Mouse (Mus musculus) intestine, embryonic 16.5 days (tissue): ENCODE results near the gene Sf3b3. TPM values are rescaled to one million over a fixed set of nuclear protein-coding genes. Genes with fewer than 3 reads are reported as not detected.

Experiments
- ATAC-seq: fragments of 200-750 bp; cut with Nextera tagmentation; 2 replicates; pipeline ENCODE4 v1.8.0; 2017; ENCODE audit warnings: moderate TSS enrichment, moderate library complexity
- H3K27ac ChIP-seq: fragments of 300-500 bp; sonication (generic); 2 replicates; pipeline ENCODE4 v1.5.1; 2014; ENCODE audit warnings: mild to moderate bottlenecking, low read length
- H3K27me3 ChIP-seq: fragments of 300-500 bp; sonication (generic); replicated peaks from 2 replicates; pipeline ENCODE4 v1.6.1; 2014; ENCODE audit warnings: low read length, control low read depth, mixed read lengths; ENCODE audit not compliant: control insufficient read depth, insufficient read depth
- H3K36me3 ChIP-seq: fragments of 300-500 bp; sonication (generic); 2 replicates; pipeline ENCODE4 v1.6.1; 2014; ENCODE audit warnings: low read length, control low read depth; ENCODE audit not compliant: control insufficient read depth, insufficient read depth
- H3K4me1 ChIP-seq: fragments of 300-500 bp; sonication (generic); 2 replicates; pipeline ENCODE4 v1.6.1; 2014; ENCODE audit warnings: low read length, control low read depth, mixed read lengths; ENCODE audit not compliant: control insufficient read depth, insufficient read depth
- H3K4me2 ChIP-seq: fragments of 300-500 bp; sonication (generic); 2 replicates; pipeline ENCODE4 v1.6.1; 2014; ENCODE audit warnings: low read depth, low read length, control low read depth
- H3K4me3 ChIP-seq: fragments of 300-500 bp; sonication (generic); 2 replicates; pipeline ENCODE4 v1.5.1; 2014; ENCODE audit warnings: mild to moderate bottlenecking, low read length
- H3K9ac ChIP-seq: fragments of 300-500 bp; sonication (generic); 2 replicates; pipeline ENCODE4 v1.6.1; 2014; ENCODE audit warnings: low read depth, low read length
- H3K9me3 ChIP-seq: fragments of 300-500 bp; sonication (generic); 2 replicates; pipeline ENCODE4 v1.6.1; 2016; ENCODE audit warnings: low read length, control low read depth; ENCODE audit not compliant: control insufficient read depth
- WGBS: fragments of 180-500 bp; shearing (Covaris S2); extraction: QIAGEN DNeasy Blood & Tissue Kit; methylation state at CpG from one replicate; pipeline ENCODE4 v1.1.7; 2014; 5-methylcytosine and 5-hydroxymethylcytosine counted together
- polyA plus RNA-seq: library from polyadenylated mRNA; unstranded; fragments of >200 nt; fragmentation: Nextera tagmentation; extraction: Ambion mirVana; gene quantifications from 2 replicates; pipeline ENCODE4 v1.2.1, GENCODE M21; 2015

Gene Sf3b3
- polyA plus RNA-seq, 1 experiment from 2014 or later, result 114 TPM

GRCm38 (mm10) chr8:110828511-110828910 lies 18.1 kb downstream of the Sf3b3 start:
- Histone ChIP-seq H3K9me3 (no peaks in the 10 kb centered on the region), H3K4me2 (no peak overlapping the region), H3K27ac (no peak overlapping the region), H3K9ac (no peak overlapping the region), H3K27me3 (no peaks in the 10 kb centered on the region), H3K4me1 (no peaks in the 10 kb centered on the region), H3K4me3 (no peak overlapping the region), H3K36me3 (peaks cover 28% of the 10 kb centered on the region)
- no peak for ATAC-seq
- 74% methylated on average over 3 of the region's 3 CpGs for WGBS

DNA sequence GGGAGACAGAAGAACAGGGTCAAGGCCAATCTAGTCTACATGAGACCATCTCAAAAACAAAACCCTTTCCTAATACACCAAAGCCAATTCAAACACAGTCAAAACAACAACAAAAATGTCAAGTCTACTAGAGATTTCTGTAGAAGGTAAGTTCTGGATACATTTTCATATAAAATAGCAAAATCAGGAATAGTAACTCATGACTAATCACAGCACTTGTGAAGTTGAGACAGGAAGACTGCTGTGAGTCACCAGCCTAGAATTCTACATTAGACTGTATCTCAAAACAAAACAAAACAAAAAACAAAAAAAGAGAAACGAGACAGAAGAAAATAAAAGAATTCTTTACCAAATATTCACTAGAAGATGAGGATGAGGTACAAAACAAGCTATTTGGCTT lies 21.7 kb downstream of the Sf3b3 start:
- Histone ChIP-seq H3K4me2 (no peak overlapping the region), H3K4me1 (no peaks in the 10 kb centered on the region), H3K27me3 (no peaks in the 10 kb centered on the region), H3K9ac (no peak overlapping the region), H3K4me3 (no peak overlapping the region), H3K36me3 (peaks cover 27% of the 10 kb centered on the region), H3K27ac (no peak overlapping the region), H3K9me3 (no peaks in the 10 kb centered on the region)
- no peak for ATAC-seq
- WGBS, result 82% methylated on average over 1 of the region's 1 CpGs

- no peak for ATAC-seq
- WGBS, result 88% methylated on average over 3 of the region's 3 CpGs
- H3K9ac ChIP-seq, result no peak overlapping the region
Measured at GRCm38 (mm10) chr8:110821960-110822359, 24.6 kb downstream of the Sf3b3 start.

GRCm38 (mm10) chr8:110820257-110820656 lies 26.3 kb downstream of the Sf3b3 start:
- no peaks in the 10 kb centered on the region for H3K4me1 ChIP-seq
- H3K27me3 ChIP-seq, result no peaks in the 10 kb centered on the region
- ATAC-seq, result no peak
- no peak overlapping the region for H3K4me2 ChIP-seq
- no peak overlapping the region for H3K9ac ChIP-seq
- peaks cover 23% of the 10 kb centered on the region for H3K36me3 ChIP-seq
- H3K27ac ChIP-seq, result no peak overlapping the region
- no peaks in the 10 kb centered on the region for H3K9me3 ChIP-seq
- no peak overlapping the region for H3K4me3 ChIP-seq
- 99% methylated on average over 2 of the region's 2 CpGs for WGBS

More at GRCm38 (mm10) chr8:110821960-110822359, 24.6 kb downstream of the Sf3b3 start:
- no peaks in the 10 kb centered on the region for H3K4me1 ChIP-seq
- H3K27ac ChIP-seq, result no peak overlapping the region
- H3K9me3 ChIP-seq, result no peaks in the 10 kb centered on the region
- peaks cover 24% of the 10 kb centered on the region for H3K36me3 ChIP-seq
- no peak overlapping the region for H3K4me3 ChIP-seq
- H3K27me3 ChIP-seq, result no peaks in the 10 kb centered on the region
- H3K4me2 ChIP-seq, result no peak overlapping the region

DNA sequence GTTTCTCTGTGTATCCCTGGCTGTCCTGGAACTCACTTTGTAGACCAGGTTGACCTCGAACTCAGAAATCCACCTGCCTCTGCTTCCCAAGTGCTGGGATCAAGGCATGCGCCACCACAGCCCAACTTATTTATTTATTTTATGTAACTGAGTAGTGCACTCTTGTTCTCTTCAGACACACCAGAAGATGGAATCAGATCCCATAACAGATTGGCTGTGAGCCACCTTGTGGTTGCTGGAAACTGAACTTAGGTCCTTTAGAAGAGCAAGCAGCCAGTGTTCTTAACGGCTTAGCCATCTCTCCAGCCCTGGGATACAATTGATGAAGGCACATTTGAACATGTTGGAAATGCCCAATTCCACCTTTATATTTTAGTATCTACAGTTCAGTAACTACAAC lies 28.0 kb downstream of the Sf3b3 start:
- Histone ChIP-seq H3K9ac (no peak overlapping the region), H3K4me3 (no peak overlapping the region), H3K27ac (no peak overlapping the region), H3K9me3 (no peaks in the 10 kb centered on the region), H3K36me3 (peaks cover 21% of the 10 kb centered on the region), H3K4me1 (no peaks in the 10 kb centered on the region), H3K27me3 (no peaks in the 10 kb centered on the region), H3K4me2 (no peak overlapping the region)
- WGBS, result 77% methylated on average over 3 of the region's 3 CpGs
- ATAC-seq, result no peak

- Histone ChIP-seq H3K4me2 (no peak overlapping the region), H3K9ac (no peak overlapping the region), H3K36me3 (peaks cover 29% of the 10 kb centered on the region), H3K4me1 (no peaks in the 10 kb centered on the region), H3K9me3 (no peaks in the 10 kb centered on the region), H3K4me3 (no peak overlapping the region), H3K27me3 (no peaks in the 10 kb centered on the region), H3K27ac (no peak overlapping the region)
- no peak for ATAC-seq
- 90% methylated on average over 1 of the region's 1 CpGs for WGBS
Measured at GRCm38 (mm10) chr8:110816990-110817389, 29.6 kb downstream of the Sf3b3 start.

DNA sequence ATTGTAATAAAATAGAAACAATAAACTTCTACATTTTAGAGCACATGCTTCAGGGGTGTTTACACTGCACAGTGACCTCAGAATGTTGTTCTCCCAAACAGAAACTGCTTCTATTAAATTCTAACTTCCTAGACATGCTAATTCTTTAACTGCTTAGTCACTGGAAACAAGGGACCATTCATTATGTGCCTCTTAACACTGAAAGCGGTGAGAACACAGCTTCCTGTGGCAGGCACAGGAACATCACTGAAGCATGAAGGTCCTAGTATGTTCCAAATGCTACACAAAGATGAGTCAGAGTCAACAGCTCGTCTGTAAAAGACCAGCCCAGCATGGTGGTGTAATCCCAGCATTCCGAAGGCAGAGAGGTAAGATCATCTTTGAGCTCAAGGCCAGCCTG lies 31.3 kb downstream of the Sf3b3 start:
- Histone ChIP-seq H3K9ac (no peak overlapping the region), H3K27me3 (no peaks in the 10 kb centered on the region), H3K9me3 (no peaks in the 10 kb centered on the region), H3K4me1 (no peaks in the 10 kb centered on the region), H3K4me3 (no peak overlapping the region), H3K36me3 (peaks cover 42% of the 10 kb centered on the region), H3K27ac (no peak overlapping the region), H3K4me2 (no peak overlapping the region)
- 77% methylated on average over 3 of the region's 3 CpGs for WGBS
- no peak for ATAC-seq

GRCm38 (mm10) chr8:110813081-110813812 lies 33.3 kb downstream of the Sf3b3 start:
- Histone ChIP-seq H3K9me3 (no peaks in the 10 kb centered on the region), H3K27ac (no peak overlapping the region), H3K9ac (no peak overlapping the region), H3K4me2 (no peak overlapping the region), H3K4me3 (no peak overlapping the region), H3K4me1 (peaks cover 13% of the 10 kb centered on the region; the same call in 1 of the 2 replicates), H3K27me3 (no peaks in the 10 kb centered on the region), H3K36me3 (peaks cover 43% of the 10 kb centered on the region)
- ATAC-seq, result no peak
- WGBS, result 92% methylated on average over 7 of the region's 7 CpGs

GRCm38 (mm10) chr8:110812349-110813080 lies 34.1 kb downstream of the Sf3b3 start:
- no peak for ATAC-seq
- H3K4me3 ChIP-seq, result no peak overlapping the region
- H3K36me3 ChIP-seq, result peaks cover 41% of the 10 kb centered on the region
- peaks cover 13% of the 10 kb centered on the region; the same call in 1 of the 2 replicates for H3K4me1 ChIP-seq
- no peaks in the 10 kb centered on the region for H3K27me3 ChIP-seq
- no peak overlapping the region for H3K4me2 ChIP-seq
- H3K9ac ChIP-seq, result no peak overlapping the region
- WGBS, result 95% methylated on average over 7 of the region's 7 CpGs
- H3K27ac ChIP-seq, result no peak overlapping the region
- no peaks in the 10 kb centered on the region for H3K9me3 ChIP-seq
